Mouse (Mus musculus) layer of hippocampus, postnatal 10 days (tissue): ENCODE measurements around the gene Fzd7. TPM values are rescaled to one million over a fixed set of nuclear protein-coding genes. Genes with fewer than 3 reads are reported as not detected.
"Not testable (repeated sequence)": the region's sequence is repeated elsewhere in the genome, so short reads cannot be mapped to it uniquely, and the experiment has no call there.

Experiments
- DNase-seq, 2 experiments: peaks; one replicate each; pipeline ENCODE4 v3.0.0; 2021; ENCODE audit warnings: low spot score in 2 of 2
- long read RNA-seq: library from polyadenylated mRNA; stranded (forward); transcript quantifications from one replicate; pipeline ENCODE4 v2.0.0, GENCODE M21; 2023
- total RNA-seq, 2 experiments: library from RNA; stranded (reverse); gene quantifications; 2 replicates each; pipeline ENCODE4 v1.2.3; 2021

Fzd7 gene
- 1 to 10 TPM; 5.8 to 6.5 TPM for total RNA-seq
- long read RNA-seq, full-length matches to known transcripts = 9 of 9 reads
- long read RNA-seq, partial matches to known transcripts = 0 of 9 reads
- long read RNA-seq, other reads (novel, unspliced or antisense) = 0 of 9 reads

GRCm38 (mm10) chr1:59482331-59482695 lies at the start of gene Fzd7:
Gene Fzd7, plus strand, starts transcription at chr1:59482424.
- DNase-seq = peak in 1 of 2 experiments; percentile 54

DNA sequence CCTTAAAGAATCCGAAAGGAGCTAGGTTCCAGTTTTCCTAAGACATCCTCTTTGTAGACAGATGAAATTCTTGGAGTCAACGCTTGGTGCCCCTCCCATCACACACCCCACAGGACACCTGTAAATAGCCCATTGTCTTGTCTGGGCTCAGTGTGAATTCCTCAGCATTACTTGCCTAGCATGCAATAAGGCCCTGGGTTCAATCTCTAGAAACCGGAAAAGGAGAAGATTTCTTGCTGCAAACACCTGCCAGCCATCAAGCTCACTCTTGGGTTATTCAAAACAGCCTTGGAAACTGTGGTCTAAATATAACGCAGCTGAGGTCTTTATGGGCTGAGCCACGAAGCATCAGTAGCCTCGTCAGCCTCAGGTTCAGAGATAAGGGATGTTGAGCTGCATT lies 48.9 kb upstream of the Fzd7 start:
- DNase-seq = no peak

DNA sequence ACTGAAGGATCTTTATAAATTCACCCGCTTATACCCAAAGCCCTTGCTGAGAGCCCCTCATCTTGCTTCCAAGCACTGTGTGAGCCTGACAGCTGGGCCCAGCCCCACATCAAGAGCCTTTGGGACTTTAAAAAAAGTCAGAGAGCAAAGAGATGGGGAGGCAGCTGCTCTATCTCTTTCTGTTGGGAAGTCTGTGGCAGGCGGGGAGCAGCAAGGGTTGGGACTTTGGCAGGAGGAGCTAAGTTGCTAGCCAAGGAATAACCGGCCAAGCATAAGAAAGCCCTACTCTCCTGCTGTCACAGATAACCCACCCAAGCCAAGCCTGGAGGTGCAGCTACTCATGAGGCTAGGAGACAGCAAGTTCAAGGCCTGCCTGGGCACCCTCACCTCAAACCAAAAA lies 48.2 kb upstream of the Fzd7 start:
- peak in 1 of 2 experiments; percentile 43 for DNase-seq

DNA sequence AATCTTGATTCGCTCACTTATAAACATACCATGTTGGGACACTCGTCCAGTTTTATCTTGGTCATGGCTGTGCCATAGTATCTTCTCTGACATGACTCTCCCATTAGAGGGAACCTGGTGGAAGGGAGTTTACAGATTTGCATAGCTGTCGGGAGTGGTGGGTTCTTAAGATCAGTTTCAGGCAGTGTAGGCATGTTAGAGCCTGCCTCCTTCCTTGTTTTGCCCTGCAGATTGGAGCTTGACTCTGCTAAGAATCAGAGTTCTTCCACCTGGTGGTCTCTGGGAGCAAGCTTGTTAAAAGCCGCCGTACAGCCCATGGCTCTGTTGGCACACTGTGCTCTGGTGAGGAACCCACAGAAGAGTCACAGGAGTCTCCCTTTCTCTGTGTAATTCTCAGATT lies 47.0 kb upstream of the Fzd7 start:
- DNase-seq = no peak

DNA sequence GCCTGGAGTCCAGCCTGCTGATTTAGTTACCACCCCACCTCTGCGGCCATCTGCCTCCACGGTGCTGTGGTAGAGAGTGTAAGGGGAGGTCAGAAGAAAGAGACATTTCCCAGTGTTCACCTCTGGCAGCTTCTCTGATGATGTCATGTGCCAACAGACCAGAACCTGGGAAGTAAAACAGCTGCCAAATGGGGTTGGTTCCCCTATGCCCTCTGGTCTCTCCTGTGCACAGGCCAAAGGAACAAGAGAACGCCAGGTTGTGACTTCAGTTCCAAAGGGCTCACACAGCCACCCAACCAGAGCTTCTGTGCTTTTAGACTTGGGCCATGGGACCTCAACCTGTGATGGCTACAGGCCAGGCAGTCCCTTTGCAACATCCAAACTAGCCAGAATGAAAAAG lies 45.9 kb upstream of the Fzd7 start:
- DNase-seq = no peak

- no peak for DNase-seq
Observed at GRCm38 (mm10) chr1:59437927-59438326, 44.3 kb upstream of the Fzd7 start.

GRCm38 (mm10) chr1:59438330-59438729 lies 43.9 kb upstream of the Fzd7 start:
- no peak for DNase-seq

- DNase-seq = no peak
Observed at GRCm38 (mm10) chr1:59439252-59439651, 43.0 kb upstream of the Fzd7 start.

DNA sequence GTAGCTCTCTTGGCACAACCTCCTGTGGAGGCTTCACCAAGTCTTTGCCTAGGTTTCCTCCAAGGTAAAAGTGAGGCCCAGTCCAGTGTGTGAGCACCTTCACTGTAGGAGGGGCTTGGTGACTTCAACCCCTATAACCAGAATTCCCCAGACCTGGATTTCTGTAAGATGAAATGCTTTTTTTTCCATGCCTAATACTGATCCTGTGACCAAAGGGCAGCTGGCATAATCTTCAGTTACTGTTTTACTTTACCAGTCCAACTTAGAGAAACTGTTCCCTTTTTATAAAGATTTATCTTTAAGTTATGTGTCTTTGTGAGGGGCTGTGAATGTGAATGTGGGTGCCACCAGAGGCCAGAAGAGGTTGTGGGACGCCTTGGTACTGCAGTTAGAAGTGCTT lies 42.3 kb upstream of the Fzd7 start:
- no peak for DNase-seq

GRCm38 (mm10) chr1:59442721-59443120 lies 39.5 kb upstream of the Fzd7 start:
- not testable (repeated sequence) for DNase-seq

DNA sequence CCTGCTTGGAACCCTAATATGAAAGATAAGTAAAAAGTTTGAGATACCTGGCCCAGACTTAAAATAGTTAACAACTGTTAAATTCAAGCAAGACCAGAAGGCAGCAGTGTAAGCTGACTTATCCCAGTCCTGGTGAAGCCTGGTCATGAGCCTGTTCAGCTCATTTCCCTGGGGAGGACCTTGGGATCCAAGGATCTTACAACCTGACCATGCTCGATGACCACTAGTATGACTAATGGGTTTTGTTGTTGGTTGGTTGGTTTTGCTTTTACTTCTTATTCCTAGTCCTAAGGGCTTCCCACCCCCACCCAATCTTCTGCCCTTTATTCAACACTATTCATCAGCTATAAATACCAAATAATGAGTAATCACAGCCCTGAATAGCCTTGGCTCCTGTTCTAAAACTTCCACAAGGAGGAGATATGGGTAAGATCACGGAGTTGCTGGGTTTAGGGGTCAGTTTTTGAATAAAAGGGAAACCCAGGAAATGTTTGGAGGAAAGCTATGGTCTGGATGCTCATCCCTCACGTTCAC lies 38.0 kb upstream of the Fzd7 start:
- DNase-seq = no peak

GRCm38 (mm10) chr1:59445242-59445641 lies 37.0 kb upstream of the Fzd7 start:
- DNase-seq = no peak

DNA sequence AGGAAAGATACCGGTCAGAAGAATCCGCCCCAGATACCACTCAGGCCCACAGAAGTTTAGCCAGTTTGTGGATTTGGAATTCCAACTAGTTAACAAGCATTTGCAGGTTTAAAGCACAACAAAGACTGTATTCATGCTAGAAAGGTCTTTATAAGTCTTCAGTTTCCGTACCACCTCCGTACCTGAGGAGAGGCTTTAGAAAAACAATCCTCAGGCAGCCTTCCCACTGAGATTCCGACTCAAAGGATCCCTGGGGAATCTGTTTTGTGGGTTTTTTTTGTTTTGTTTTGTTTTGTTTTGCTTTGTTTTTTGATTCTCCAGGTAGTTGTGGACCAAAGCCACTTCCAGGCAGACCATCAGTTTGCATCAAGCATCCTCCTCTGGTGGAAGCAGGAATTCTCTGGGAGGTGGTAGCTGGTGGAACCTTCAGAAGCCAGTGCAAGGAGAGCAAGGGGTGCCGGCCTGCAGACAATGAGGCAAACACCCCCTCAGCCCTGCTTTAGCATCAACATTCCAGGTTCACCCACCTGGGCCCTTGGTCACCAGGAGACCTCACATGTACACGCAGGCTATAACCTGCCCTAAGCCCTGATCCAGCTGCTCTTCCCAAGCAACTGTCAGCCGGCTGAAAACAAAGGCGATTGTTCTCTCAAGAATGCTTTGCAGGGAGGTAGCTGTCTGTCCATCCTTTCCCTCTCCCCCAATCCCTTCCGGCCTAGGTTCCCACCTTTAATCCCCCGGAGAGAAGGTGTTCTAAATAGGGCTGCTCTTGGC lies 33.5 kb upstream of the Fzd7 start:
- DNase-seq = no peak

DNA sequence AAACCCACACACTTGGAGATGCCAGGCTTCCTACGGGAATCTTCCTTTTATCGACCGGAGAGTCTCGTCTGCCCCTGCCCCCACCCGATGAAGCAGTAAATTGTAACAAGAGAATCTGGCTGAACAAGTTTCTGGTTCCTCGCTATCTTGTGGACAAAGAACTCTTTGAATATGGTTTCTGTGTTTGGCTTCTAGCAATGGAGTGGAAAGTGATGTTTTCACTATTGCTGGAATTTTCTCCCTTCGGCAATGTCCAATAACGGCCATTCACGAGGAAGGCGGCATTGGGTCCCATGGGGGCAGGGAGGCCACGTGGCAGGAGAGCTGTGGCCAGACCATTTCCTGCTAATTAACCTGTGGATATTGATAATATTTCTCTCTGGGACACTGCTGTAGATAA lies 32.8 kb upstream of the Fzd7 start:
- DNase-seq = no peak

- no peak for DNase-seq
Observed at GRCm38 (mm10) chr1:59450896-59451295, 31.3 kb upstream of the Fzd7 start.

- DNase-seq = no peak
Observed at GRCm38 (mm10) chr1:59451584-59451983, 30.6 kb upstream of the Fzd7 start.

DNA sequence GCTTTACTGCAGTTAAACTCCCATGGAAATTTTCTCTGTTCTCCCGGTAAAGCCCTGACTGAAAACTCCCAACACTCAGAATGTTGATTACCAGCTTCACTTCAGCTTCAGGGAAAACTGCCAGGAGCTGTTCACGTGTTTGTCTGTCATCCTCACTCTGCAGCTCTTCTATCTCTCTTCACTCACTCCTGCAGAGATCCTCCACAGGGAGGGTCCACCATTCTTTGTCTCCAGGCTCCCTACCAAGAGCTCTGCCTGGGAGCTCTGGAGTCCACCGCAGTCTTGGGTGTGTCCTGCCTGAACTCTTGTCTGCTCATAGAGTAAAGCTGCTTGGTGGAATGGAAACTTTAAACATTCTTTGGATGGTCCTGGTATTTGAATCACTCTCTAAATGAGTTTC lies 25.4 kb upstream of the Fzd7 start:
- no peak for DNase-seq

DNA sequence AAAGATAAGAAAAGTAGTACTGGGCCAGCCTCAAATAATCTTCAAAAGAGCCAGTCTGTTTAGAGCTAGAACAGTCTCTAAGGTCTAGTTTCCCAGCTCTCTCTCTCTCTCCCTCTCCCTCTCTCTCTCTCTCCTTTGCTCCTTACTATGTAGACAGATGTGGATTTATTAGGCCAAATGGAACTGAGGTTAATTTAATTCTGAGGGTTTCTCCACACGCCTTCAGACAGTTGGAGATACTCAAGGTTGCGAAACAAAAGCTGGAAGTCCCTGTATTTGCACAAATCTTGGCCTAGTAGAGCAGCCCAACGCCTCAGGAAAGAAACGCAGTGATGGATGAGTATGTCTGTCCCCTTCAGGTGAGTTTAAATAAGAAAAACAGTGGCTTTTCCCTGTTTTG lies 24.4 kb upstream of the Fzd7 start:
- DNase-seq = no peak

DNA sequence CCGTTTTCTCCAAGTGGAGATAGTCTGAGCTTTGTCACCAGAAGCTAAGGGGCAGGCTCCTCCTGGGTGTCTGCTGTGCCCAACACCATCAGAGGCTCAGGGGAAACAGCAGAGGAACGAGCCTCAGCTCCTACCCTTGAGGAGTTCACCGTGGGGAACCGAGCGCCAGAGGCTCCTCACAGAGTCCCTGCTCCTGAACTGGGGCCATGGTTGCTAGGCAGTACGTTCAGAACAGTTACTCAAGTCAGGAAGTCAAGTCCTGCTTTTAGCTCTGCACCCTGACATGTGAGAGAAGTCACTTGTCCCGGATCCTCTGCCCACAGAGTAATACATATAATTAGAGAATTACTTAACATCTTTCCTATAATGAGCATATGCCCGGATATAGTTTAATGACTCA lies 23.3 kb upstream of the Fzd7 start:
- peak in 1 of 2 experiments; percentile 29 for DNase-seq

- no peak for DNase-seq
Observed at GRCm38 (mm10) chr1:59464696-59465639, 17.3 kb upstream of the Fzd7 start.

DNA sequence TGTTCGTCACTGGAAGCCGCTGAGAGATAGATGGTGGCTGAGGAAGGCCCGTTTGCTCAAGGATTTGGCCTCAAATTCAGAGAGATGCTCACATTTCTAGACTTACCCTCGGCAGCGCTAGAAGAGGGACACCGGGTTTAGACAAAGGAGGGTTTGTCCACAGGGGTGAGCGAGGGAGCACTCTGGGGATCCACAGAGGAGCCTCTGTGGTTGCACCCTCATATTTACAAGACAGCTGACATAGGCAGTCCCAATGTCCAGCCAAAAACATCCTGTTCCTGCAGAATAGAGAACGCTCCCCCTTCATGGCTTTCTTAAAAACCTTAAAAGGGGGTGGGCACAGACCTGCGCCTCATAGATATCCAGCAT lies 16.6 kb upstream of the Fzd7 start:
- no peak for DNase-seq

DNA sequence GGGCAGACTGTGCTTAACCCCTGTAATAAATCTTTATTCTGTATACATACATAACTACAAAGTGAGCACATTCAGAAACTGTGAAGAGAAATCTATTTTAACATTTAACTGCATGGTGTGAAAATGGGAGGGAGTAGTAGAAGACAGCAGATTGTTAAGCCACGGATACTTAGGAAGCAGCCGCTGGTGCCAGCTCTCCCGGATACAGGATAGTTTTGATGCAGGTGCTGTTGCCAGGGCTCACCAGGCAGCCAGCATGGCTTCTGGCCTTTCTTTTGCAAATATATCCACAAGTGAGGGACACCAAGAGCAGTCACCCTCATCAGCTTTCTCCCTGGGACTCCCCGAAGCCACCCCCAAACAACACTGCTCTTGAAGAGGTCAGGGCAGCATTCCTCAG lies 13.1 kb upstream of the Fzd7 start:
- no peak for DNase-seq
